Mouse (Mus musculus) spleen, postnatal 10 days (tissue): Measurements from ENCODE around the gene Rasal1.

Experiments
- DNase-seq, 2 experiments: peaks; one replicate each; pipeline ENCODE4 v3.0.0; 2021 to 2022; ENCODE audit warnings: low spot score in 2 of 2

Gene Rasal1

DNA sequence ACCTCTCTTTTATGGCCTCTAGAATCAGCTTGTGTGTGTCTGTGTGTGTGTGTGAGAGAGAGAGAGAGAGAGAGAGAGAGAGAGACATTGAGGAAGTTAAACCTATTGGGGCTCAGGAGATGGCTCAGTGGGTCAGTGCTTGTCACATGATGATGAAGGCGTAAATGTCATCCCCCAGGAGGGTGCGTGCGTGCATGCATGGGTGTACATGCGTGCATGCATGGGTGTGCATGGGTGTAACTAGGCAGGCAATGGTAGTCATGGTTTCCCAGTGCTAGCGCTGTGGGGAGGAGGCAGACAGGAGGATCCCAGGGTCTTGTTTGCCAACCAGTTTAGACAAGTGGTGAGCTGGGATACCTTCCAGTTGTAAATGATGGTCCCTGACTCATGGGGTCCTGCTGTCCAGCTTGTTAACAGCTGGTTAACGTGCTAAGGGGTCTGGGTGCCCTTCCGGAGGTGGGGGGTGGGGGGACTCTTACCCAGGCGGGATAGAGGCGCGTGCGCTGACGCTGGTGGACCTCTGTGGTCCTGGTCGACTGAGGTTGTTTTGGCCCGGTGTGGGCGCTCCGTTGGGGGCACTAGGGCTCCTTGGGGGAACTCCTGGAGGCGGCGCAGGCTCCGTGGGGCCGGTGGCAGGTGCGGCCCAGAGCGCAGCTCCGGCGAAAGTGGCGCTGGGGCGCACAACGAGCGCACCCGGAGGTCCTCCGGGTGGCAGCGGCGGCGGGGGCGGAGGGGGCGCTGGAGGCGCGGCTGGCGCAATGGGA lies 45.5 kb downstream of the Rasal1 start:
- peak in 1 of 2 experiments; percentile 58 for DNase-seq

DNA sequence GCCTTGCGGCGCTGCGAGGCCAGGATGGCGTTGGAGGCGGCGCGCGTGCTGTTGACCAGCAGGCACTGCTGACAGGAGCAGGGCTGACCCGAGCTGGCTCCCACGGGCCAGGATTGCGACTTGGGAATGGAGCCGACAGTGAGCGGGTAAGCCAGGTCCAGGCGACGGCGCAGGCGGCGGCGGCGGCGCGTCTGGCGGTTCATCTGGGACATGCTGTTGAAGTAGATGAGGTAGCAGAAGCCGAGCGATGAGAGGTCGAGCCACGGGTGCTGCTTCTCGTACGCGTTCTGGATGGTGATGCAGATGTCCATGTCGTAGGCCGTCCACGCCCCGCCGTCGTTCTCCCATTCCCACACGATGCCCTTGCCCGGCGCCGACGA lies 46.1 kb downstream of the Rasal1 start:
- no peak for DNase-seq

DNA sequence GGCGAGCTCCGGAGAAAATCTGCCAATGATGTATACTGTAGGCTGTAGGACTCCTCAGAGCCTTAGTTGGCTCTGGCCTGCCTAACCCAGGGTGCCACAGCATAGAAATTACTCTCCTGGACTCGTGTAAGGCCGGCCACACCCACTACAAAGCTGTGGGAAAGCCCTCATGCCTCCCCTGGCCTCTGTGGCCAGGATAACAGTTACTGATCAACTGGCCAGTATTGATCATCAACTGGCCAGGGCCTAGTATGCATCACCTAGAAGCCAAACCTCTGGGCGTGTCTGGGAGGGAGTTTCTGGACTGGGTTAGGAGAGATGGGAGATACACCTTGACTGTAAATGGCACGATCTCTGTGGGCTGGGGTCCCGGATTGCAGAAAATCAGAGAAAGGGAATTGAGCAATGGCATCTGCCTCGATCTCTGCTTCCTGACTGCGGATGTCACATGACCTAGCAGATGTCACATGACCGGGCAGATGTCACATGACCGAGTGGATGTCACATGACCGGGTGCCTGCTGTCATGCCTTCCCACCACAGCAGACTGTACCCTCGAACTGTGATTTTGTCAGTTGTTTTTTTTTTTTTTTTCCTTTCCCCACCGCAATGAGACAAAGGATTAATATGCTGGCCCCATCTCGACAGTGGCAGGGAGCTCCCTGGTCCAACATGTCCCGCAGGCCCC lies 47.6 kb downstream of the Rasal1 start:
- no peak for DNase-seq

DNA sequence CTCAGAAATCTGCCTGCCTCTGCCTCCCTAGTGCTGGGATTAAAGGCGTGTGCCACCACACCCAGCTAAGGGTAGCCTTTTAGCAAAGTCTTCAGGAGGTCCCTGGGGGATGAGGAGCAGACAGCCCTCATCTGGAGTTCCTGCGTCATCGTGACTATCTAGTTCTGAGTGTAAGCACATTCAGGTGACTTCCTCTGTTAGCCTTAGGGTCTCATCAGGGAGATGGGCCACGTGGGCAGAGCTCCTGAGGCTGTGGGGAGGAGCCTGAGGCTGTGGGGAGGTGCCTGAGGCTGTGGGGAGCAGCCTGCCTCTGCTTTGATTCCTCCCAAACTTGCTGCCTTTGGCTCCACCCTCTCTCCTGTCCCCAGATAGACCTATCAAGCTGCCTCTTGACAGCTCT lies 48.3 kb downstream of the Rasal1 start:
- no peak for DNase-seq

DNA sequence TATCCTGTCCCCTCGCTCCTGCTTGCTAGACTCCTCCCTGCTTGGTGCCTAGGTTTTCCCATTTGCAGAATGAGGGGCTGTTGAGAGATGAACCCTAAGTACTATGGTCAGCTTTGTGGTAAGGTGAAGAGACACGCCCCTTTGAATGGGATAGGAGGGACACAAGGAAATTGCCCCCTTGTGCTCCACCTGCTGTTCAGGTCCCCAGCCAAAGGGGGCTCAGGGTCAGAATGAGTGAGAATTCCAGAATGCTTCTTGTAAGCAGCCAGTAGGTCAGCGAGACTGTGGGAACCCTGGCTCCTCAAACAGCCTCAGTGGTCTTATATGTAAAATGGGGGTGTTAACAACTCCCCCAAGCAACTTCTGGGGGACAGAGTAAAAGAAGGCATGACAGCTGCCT lies 49.6 kb downstream of the Rasal1 start:
- DNase-seq = no peak

DNA sequence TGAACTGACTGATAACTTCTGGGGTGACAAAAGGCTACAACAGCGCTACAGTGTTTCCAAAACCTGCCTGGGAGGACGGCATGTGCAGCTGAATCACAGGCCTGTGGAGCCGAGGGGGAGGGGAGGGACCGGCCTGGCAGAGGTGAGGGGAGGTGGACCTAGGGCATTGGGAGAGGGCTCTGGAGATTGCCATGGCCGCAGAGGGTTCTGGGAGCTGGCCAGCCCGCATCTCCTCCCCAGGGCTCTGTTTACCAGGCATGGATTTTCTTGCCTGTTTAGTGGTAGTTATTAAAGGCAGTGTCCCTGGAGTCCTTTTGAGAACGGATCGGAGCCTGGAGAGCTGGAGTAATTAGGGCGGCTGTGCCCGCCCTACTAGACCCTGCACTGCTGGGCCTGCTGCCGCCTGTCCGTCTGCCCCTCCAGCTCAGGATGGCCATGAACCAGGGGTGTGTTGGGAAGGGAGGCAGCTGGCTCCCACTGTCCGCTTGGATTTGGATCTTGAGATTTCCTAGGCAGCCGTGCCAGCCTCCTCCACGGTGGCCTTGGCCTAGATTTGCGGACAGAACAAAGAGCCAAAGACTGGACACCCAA lies 50.3 kb downstream of the Rasal1 start:
- DNase-seq = no peak

DNA sequence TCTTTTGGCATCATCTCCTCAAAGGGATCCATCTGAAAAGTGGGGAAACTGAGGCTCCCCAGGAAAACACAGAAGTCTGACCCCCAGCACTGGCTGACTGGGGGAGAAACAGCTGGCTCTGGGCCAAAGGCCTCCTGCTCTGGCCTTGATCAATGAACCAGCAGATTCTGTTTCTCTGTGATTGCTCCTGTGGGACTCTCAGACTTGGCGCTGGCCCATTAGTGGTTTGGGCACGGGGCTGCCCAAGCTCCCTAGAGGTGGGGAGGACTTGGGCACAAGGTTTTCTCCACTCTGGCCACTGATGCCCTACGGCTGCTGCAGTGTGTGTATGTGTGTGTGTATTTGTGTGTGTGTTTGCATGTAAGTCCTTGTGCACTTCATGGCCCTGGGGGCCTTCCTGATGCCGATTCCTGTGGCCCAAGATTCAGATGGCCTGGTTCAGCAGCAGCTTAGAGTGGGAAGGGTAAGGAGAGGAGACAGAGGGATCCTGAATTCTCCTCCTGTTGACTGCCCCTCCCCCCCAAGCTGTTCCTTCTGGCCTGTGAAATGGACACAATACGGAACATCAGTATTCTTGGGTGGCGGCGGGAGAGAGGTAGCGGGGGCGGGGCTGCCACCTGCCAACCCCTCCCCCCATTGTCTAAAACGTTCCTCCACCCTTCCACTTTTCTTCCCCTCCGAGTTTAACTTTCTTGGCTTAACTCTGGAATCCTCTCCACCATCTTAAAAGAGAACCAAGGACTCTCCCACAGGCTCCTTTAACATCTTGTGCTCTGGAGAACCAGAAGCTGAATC lies 52.6 kb downstream of the Rasal1 start:
- DNase-seq = no peak

DNA sequence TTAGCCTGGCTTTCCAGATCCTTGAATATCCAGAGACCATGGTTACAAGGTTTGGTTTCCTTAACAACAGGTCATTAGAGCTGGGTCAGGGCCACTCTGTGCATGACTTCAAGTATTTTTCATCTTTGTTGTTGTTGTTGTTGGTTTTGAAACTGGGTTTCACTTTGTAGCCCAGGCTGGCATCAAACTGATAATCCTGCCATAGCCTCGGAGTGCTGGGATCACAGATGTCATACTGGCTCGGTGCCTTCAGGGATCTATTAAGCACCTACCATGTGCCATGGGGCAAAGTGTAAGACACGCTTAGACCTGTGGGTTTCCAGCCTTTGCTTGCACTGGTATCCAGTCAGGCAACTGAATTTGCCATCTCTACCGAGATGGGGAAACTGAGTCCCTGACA lies 53.8 kb downstream of the Rasal1 start:
- DNase-seq = no peak

DNA sequence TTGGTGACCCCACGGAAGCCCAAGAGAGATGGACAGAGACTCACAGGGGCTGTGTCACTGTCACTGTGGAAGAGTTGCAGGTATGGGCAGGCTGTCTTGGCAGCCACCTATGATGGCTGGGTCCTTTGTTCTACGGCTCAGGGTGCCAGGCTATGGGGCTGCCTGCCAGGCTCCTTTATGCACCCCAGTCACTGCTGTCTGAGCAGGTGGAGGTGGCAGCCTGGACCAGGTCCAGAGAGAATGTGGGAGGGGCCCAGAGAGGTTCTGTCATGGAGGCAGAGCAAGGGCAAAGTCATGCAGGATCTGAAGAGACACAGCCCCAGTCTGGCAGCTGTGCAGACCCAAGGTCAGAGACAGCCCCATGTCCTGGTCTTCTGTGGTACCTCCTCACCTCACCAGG lies 54.4 kb downstream of the Rasal1 start:
- DNase-seq = no peak

DNA sequence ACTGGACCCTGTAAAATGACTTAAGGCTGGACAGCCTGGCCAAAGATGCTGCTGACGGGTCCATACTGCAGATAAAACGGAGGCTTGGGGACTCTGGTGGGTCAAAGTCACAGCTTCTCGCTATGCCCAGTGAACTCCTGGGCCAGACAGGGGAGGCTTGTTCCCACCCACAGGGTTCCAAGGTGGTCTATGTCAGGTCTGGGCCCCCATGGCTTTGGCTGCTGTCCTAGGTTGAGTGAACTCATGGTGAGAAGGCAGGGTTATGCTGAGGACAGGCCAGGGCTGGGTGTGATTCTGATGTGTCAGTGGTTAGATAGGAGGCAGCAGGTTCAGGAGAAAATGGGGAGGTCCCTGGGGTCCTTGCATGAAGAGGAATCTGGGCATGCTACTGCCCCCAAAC lies 55.0 kb downstream of the Rasal1 start:
- no peak for DNase-seq

DNA sequence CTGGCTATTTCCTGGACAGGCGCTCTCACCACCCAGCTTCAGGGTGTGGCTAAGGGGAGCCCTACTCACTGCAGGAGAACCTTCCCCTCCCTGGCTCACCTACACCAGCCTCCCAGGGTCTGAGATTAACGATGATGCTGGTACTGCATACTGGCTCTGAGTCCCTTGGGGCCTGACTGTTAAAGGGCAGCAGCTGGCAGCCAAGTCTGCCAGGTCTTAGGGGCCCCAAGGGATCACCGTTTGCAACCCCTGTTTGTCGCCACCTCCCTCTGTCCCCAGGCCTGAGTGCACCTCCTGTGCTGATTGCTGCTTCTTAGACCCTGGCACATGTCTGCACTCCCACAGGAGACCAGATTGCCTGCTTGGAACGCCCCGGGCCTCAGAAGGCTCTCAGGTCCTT lies 55.8 kb downstream of the Rasal1 start:
- peak in 1 of 2 experiments; percentile 56 for DNase-seq

DNA sequence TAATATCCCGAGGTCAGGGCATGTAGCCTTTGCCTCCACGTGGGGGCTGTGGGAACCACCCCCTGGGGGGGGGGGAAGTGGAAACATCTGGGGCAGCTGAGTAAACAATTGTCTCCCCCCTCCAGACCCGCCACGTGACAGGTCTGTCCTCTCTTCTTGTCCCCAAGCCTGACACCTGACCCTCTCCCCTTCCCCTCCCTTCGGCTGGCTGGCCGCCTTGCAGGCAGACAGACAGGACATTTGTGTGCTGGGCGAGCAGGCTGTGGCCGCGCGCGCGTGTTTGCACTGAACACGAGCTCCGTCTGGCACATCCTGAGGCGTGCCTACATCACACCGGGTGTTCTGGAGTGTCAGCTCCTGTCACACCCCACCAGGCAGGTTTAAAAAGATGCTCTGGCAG lies 57.9 kb downstream of the Rasal1 start:
- DNase-seq = peak in 1 of 2 experiments; percentile 37

DNA sequence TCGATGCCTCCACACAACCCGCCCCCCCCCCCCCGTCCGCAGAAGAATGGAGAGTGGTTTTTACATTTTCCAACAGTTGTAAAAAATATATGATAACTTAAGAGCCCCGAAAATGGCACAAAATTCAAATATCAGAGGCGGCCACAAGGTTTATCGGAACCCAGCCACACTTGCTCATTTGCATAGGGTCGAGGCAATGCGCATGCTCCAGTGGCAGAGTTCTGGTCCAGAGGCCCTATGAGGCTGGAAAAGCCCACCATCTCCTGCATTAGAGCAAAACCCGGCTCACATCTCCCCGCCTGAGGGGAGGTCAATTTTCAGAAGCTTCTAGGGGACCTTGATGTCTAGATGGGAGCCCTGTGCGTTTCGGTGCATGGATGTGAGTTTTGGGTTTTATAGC lies 58.4 kb downstream of the Rasal1 start:
- no peak for DNase-seq

DNA sequence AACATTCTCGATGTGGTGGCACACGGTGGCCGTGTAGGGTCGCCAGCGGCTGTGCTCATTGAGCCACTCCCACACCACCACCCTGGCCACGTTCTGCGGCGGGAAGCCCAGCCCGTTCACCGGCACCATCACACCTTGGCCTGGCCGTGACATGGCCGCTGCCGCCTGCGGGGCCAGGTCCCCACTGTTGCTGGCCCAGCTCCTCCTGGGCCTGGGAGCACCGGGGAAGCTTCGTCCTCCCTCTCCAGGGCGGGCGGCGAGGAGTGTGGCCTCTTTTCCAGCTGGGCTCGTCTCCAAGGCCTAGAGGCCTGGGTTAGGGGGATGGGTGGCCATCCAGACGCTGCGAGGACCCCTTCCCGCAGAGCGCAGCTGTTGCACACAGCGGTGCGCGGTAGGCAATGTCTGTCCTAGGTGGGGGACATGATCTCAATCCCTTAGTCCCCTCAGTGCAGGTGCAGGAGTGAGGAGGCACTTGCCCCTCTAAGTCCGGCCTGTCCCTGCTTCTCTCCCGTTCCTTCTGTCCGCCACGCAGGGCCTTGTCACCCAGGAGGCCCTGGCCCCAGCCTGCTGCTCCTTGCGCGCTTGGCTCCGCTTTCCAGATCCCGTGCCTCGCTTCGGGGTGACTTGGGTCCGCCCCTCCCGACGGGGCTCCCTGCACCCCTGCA lies 61.7 kb downstream of the Rasal1 start:
- DNase-seq = no peak

DNA sequence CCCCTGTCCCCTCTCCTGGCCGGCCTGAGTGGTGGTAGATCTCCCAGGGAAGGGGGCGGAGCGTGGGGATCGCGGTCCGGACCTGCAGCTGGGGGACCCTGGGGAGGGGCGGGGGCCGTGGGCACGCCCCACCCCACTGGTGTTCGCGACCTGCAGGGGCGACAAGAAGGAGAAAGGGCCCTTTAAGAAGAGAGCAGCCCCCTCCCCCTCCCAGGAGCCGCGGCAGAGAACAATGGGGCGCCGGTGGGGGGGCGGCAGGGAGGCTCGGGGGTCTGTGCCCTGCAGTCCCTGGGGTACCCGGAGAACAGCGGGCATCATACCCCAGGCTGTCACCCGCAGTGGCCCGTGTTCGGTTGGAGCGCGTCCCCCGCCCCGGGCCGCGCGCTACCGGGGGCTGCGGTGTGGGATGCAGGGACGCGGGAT lies 62.2 kb downstream of the Rasal1 start:
- no peak for DNase-seq

DNA sequence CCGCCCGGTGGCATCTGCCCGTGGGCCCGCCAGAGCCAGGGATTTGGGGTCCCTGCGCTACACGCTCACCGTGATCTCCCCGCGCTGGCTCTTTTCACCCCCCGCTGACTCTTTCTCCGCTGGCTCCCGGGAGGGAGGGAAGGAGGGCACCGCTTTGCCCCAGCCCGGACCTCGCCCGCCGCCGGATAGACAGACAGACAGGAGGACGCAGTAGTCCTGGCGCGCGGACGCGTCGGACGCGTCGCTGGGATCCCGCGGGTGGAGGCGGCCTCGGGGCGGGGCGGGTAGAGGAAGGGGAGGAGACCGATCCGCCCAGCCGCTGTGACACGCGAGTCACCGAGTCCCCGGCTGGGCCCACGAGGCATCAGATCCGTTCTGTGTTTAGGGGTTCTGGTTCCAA lies 62.8 kb downstream of the Rasal1 start:
- peak in 1 of 2 experiments; percentile 72 for DNase-seq

DNA sequence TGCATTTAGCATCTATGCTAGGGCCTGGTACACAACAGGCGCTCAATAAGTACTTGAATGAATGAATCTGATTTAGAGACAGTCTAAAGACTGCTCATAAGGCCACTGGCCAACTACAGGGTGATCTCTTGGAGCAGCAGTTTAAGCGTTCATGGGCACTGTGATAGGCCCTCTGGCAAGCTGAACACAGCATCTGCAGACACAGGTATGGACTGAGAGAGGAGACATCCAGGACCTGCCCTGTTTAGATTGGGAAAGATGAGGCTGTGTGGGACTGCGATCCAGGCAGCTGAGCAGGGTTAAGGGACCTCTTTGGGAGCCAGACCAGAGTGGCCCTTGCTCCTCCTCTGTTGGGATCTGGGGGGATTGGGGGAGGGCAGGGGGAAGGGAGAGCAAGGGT lies 63.2 kb downstream of the Rasal1 start, which contains the start of gene Dtx1:
Gene Dtx1 (minus strand): TSS at position 101 of the 400 bp plus-strand sequence.
- DNase-seq = no peak

DNA sequence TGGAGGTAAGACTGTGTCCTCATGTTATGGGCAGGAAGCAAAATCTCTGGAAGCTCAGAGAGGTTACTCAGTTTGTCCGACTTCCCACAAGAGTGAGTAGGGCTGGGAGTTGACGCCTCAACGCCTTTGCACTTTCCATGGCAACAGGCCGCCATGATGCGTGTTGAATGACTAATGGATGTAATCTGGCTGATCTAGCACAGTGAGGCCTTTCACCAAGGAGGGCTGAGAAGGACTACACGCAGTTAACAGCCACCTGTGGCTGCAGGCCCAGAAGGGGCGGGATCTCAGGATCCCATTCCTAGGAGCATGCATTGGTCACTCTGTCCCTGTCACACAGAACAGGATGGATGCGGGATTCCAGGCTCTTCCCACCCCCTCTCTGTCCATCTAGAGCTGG lies 64.1 kb downstream of the Rasal1 start:
- DNase-seq = no peak

DNA sequence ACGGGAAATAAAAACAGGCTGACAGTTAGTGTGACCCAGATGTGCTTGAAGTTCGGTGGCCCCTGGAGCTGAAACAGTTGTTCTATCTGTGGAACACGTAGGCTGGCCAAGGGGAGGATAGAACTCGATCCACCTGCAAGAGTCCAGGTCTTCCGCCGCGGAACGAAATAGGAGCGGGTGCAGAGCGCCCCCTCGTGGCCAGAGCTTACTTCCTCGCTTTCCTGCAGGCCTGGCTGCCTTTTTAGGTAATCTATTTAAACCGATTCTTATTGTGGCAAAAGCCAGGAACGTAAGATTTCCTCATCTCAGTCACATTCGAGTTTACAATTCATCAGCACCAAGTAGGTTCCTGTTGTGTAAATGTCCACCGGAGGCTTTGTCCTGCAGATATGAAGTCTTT lies 65.7 kb downstream of the Rasal1 start:
- peak; percentile 54 to 85 for DNase-seq

DNA sequence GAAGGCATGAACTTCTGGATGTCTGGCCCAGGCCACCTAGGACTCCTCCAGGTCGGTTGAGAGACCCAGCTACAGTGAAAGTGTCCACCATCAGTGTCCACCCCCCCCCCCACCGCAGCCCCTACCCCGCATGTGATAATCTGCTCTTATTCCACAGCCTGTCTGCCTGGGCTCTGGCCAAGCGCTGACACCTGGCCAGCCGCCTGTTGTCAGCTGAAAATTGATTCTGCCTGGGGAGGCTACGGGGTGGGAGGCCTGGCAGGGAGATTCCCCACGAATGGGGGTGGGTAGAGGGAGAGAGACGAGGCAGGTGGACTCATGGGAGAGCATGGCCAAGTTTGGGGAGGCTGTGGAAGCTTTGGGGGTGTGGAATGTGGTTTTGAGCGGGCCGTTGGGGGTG lies 68.5 kb downstream of the Rasal1 start:
- DNase-seq = no peak

DNA sequence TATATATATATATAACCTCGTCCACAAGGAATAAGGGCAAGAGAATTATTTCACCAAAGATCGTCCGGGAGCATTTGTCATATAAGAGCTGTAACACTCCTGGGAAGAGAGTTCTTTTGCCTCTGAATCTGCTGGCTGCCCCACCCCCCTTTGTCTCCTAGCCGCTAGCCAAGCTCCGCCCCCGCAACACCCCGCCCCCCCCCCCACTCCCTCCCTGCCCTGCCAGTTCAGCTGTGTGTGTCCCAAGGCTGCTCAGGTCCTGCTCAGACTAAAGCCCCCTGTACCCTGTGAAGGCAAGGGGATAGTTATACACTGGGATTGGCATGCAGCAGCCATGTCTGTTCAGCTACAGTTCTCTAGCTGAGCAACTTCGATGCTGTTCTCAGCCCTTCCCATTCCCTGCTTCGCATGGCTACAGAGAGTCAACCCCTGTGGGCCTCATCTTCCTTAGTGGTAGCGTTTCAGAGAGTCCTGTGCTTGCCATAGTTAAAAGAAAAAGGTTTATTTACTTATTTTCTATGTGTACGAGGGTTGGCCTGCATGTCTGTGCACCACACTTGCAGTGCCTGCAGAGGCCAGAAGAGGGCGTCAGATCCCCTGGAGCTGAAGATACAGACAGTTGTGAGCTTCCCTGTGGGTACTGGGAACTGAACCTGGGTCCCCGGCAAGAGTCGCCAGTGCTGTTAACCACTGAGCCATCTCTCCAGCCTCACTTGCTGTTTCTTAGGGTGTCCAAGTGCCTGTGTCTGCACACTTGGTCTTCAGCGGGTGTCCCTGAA lies 70.2 kb downstream of the Rasal1 start:
- DNase-seq = no peak
